Mouse (Mus musculus) megakaryocyte-erythroid progenitor cell, adult 5-6 weeks (primary cell): Measurements from ENCODE around the gene Olfr1009. TPM values are rescaled to one million over a fixed set of nuclear protein-coding genes. Genes with fewer than 3 reads are reported as not detected.
A peak's percentile ranks its signal among the peaks of the same experiment; 100 is the strongest.
"Not testable (repeated sequence)": the region's sequence is repeated elsewhere in the genome, so short reads cannot be mapped to it uniquely, and the experiment has no call there.

Source experiments
- ATAC-seq: replicated peaks from 2 replicates; pipeline ENCODE4 v1.8.0; 2016; ENCODE audit warnings: mild to moderate bottlenecking, inconsistent platforms; ENCODE audit not compliant: severe bottlenecking, poor library complexity, low FRiP score, low TSS enrichment
- total RNA-seq, 2 experiments: library from RNA; stranded (forward) in 1 of 2; stranded (reverse) in 1 of 2; fragments of 200-1000, 215-1000 nt in 1 of 2; fragments of >200 nt in 1 of 2; fragmentation: Nextera tagmentation in 1 of 2; gene quantifications; 2 replicates each; pipeline ENCODE4 v1.2.3; 2014 to 2017

The Olfr1009 gene
- not detected in 2 replicates for total RNA-seq (2014; fragmentation: Nextera tagmentation)
- not detected in 2 replicates for total RNA-seq (2017)

DNA sequence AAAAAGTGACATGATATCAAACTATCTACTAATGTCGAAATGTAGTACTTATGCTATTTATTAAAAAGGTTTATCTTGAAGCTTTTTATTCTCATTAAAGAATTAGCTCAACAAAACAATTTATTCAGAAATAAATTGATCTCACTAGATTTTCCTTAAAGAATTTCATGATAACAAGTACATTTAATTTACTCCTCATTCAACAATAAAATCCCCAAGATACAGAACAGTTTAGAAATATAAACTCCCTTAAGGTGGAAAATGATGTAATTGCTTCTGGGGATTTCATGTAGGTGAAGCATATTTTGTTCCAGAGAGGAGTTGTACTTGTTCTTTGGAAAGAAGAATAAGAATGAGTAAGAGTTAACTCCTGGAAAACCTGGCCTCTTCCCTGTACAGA is at the start of gene Olfr1009:
Olfr1009 (plus strand) TSS at position 301 of the 400 bp plus-strand sequence.
- no peak for ATAC-seq

DNA sequence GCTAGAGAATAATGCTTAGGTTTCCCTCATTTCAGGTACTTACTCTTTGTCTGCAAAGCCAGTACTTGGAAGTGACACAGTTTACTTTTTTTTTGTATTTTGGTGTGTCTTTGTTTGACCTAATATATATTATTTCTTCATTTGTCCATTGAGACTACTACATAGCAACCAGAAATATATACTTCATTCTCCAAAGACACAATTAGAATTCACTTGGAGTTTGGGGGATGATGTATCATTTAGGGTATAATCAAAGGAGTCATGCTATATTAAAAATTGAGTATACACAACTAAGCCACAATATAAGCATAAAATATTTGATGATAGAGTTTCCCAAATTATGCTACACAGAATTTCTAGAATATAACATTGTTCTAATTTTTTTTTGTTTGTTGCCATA is 36.6 kb upstream of the Olfr1009 start, which contains the start of gene Olfr1006:
Olfr1006 (minus strand) TSS at position 101 of the 400 bp plus-strand sequence.
- no peak for ATAC-seq

DNA sequence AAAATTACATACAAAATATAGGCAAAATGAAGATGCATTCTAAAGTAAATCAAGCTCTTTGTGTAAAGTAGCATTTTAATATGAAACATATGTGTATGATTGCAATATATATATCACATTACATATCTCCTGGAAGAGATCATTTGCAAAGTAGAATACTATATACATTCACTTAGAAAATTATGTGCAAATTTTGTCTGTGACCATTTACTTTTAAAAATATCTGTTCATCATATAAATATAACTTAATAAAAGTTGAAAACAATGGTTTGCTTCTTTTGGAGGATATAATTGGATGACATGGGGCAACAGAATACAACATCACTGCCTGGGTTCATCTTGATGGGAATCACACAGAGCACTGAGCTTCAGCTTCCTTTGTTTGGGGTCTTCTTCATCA is 26.1 kb upstream of the Olfr1009 start, which contains the start of gene Olfr1008:
Olfr1008 (plus strand) TSS at position 301 of the 400 bp plus-strand sequence.
- no peak for ATAC-seq

DNA sequence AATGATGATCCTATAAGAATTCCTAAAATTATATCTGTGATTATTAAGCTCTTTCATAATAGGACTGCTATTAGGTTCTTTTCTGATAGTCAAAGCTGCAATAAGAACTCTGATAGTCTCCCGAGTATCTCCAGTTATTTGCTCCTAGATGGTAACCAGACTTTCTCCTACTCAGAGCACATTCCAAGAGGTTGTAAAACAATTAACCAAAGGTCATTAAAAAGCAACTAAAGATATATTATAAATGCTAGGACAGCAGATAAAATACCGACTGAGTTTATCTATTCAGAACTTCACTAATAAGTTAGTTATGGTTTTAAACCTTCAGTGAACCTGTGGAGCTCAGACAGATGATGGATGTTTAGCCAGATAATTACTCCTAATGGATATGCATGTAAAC is 4.5 kb upstream of the Olfr1009 start:
- not testable (repeated sequence) for ATAC-seq

DNA sequence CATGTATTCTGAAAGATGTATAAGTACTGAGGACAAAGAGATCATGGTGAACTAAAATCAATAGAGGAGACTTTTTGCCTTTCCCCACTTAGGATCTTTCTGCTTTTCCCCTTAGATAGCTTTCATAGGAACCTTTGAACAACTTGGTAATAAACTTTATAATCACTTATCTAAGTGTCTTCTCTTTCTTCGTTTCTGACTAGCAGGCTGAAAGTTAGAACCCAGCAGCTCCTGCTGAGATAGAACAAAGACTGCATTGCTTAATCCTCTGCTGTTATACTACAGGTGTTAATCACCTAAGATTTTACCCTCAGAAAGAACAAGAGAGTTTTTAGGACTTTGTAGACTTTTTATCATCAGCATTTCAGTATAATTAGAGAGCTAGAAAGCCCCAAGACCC is 4.1 kb upstream of the Olfr1009 start:
- no peak for ATAC-seq

DNA sequence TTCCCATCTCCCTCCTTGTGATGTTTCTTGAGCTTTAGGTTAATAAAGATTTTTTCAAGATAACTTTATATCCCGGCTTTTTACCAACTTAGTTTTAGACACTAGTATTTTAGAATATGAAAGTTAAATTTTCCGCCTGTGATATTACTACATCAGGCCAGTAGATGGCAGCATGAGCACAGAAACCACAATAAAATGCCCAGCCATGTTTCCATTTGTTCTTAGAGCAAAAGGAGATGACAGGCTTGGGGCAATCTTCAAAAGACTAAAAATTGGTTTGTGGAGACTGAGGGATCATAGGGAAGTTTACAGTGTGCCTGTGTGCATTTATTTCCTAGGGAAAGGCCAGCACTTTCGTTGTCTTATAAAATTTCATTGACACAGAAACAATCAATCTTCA is 10.6 kb downstream of the Olfr1009 start:
- peak; percentile 61; the same call in 1 of the 2 replicates for ATAC-seq

DNA sequence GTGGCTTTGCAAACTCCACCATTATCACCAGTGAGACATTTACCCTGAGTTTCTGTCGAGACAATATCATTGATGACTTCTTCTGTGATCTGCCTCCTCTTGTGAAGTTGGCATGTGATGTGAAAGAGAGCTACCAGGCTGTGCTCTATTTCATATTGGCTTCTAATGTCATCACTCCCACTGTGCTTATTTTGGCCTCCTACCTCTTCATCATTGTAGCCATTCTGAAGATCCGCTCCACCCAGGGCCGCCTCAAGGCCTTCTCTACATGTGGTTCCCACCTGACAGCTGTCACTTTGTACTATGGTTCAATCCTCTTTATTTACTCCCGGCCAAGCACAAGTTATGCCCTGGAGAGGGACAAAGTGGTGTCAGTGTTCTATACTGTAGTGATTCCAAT is 38.6 kb downstream of the Olfr1009 start:
- no peak for ATAC-seq

DNA sequence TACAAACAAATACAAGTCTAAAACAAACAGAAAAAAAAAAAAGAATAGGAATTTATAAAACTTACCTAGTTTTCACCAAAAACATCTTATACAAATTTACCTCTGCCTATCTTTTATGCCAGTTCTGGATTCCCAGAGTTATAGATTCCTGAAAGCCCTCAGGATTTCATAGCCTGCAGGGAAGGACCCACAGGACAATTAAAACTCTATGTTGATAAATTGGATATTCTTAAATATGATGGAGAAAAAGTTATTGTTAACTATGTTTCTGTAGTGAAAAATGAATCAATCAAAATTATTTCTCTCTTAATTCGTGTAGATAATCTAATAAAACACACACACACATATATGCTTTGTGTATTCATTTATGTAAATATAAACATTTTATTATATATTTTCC is 47.4 kb downstream of the Olfr1009 start, which contains the start of gene Olfr1012:
Olfr1012 (minus strand) TSS at position 101 of the 400 bp plus-strand sequence.
- no peak for ATAC-seq

DNA sequence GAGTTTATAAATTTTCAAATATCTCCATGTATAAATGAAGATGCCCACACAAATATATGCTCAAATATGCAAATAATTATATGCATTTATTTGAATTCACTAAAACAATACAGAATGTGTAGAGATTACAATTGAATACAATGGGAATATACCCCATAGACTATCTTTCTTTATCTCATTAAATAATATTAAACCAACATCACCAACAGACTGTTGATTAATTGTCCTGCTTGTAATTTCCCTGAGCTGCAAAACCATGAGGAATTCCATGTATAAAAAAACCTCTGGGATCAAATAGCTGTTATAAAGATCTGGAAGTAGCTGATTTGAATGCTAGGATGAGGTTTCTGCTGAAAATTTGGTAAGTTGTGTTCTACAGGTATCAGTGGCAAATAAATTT is 51.6 kb downstream of the Olfr1009 start, which contains the start of gene Olfr1013:
Olfr1013 (plus strand) TSS at position 301 of the 400 bp plus-strand sequence.
- no peak for ATAC-seq

DNA sequence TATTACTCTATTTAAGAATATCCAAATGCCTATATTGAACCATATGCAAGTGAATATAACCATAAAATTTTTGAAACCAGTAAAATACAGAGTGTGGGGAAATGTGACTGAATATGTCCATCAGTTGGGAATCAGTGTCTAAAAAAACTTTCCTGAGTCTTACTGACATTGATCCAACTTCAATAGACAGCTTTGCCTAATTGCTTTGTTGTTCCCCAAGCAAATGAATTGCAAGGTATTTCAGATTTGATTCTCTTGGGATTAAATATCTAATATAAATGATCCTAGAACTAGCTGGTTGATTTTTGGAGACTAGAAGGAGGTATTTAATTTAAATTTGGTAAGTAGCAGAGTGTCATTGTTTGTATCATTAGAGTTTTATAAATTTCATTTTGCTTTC is 57.2 kb downstream of the Olfr1009 start, which contains the start of gene Olfr1014:
Olfr1014 (plus strand) TSS at position 301 of the 400 bp plus-strand sequence.
- no peak for ATAC-seq

Other genes with a start within 250 kb of the Olfr1009 start
- gene 4833423E24Rik, start 196.4 kb upstream of the Olfr1009 start, total RNA-seq (2014; fragmentation: Nextera tagmentation) = not detected in 2 replicates
- not detected in 2 replicates for gene 4833423E24Rik, start 196.4 kb upstream of the Olfr1009 start, total RNA-seq (2017)
- not detected in 2 replicates for gene Olfr996, start 136.2 kb upstream of the Olfr1009 start, total RNA-seq (2014; fragmentation: Nextera tagmentation)
- not detected in 2 replicates for gene Olfr996, start 136.2 kb upstream of the Olfr1009 start, total RNA-seq (2017)
- not detected in 2 replicates for gene Olfr998, start 126.5 kb upstream of the Olfr1009 start, total RNA-seq (2014; fragmentation: Nextera tagmentation)
- gene Olfr998, start 126.5 kb upstream of the Olfr1009 start, total RNA-seq (2017) = not detected in 2 replicates
- not detected in 2 replicates for gene Olfr1000, start 103.5 kb upstream of the Olfr1009 start, total RNA-seq (2014; fragmentation: Nextera tagmentation)
- gene Olfr1000, start 103.5 kb upstream of the Olfr1009 start, total RNA-seq (2017) = not detected in 2 replicates
- gene Olfr1002, start 64.7 kb upstream of the Olfr1009 start, total RNA-seq (2014; fragmentation: Nextera tagmentation) = not detected in 2 replicates
- gene Olfr1002, start 64.7 kb upstream of the Olfr1009 start, total RNA-seq (2017) = not detected in 2 replicates
- gene Olfr154, start 51.0 kb upstream of the Olfr1009 start, total RNA-seq (2014; fragmentation: Nextera tagmentation) = not detected in 2 replicates
- gene Olfr154, start 51.0 kb upstream of the Olfr1009 start, total RNA-seq (2017) = not detected in 2 replicates
- gene Olfr1006, start 36.7 kb upstream of the Olfr1009 start, total RNA-seq (2014; fragmentation: Nextera tagmentation) = not detected in 2 replicates
- not detected in 2 replicates for gene Olfr1006, start 36.7 kb upstream of the Olfr1009 start, total RNA-seq (2017)
- not detected in 2 replicates for gene Olfr1008, start 26.0 kb upstream of the Olfr1009 start, total RNA-seq (2014; fragmentation: Nextera tagmentation)
- not detected in 2 replicates for gene Olfr1008, start 26.0 kb upstream of the Olfr1009 start, total RNA-seq (2017)
- gene Olfr1012, start 47.3 kb downstream of the Olfr1009 start, total RNA-seq (2014; fragmentation: Nextera tagmentation) = not detected in 2 replicates
- not detected in 2 replicates for gene Olfr1012, start 47.3 kb downstream of the Olfr1009 start, total RNA-seq (2017)
- gene Olfr1013, start 51.7 kb downstream of the Olfr1009 start, total RNA-seq (2014; fragmentation: Nextera tagmentation) = not detected in 2 replicates
- not detected in 2 replicates for gene Olfr1013, start 51.7 kb downstream of the Olfr1009 start, total RNA-seq (2017)
- gene Olfr1014, start 57.3 kb downstream of the Olfr1009 start, total RNA-seq (2014; fragmentation: Nextera tagmentation) = not detected in 2 replicates
- gene Olfr1014, start 57.3 kb downstream of the Olfr1009 start, total RNA-seq (2017) = not detected in 2 replicates
- gene Olfr1015, start 66.6 kb downstream of the Olfr1009 start, total RNA-seq (2014; fragmentation: Nextera tagmentation) = not detected in 2 replicates
- gene Olfr1015, start 66.6 kb downstream of the Olfr1009 start, total RNA-seq (2017) = not detected in 2 replicates
- not detected in 2 replicates for gene Olfr1016, start 87.1 kb downstream of the Olfr1009 start, total RNA-seq (2014; fragmentation: Nextera tagmentation)
- not detected in 2 replicates for gene Olfr1016, start 87.1 kb downstream of the Olfr1009 start, total RNA-seq (2017)
- not detected in 2 replicates for gene Olfr1018, start 103.1 kb downstream of the Olfr1009 start, total RNA-seq (2014; fragmentation: Nextera tagmentation)
- gene Olfr1018, start 103.1 kb downstream of the Olfr1009 start, total RNA-seq (2017) = not detected in 2 replicates
- not detected in 2 replicates for gene Olfr1019, start 130.1 kb downstream of the Olfr1009 start, total RNA-seq (2014; fragmentation: Nextera tagmentation)
- not detected in 2 replicates for gene Olfr1019, start 130.1 kb downstream of the Olfr1009 start, total RNA-seq (2017)
- gene Olfr1020, start 131.6 kb downstream of the Olfr1009 start, total RNA-seq (2014; fragmentation: Nextera tagmentation) = not detected in 2 replicates
- not detected in 2 replicates for gene Olfr1020, start 131.6 kb downstream of the Olfr1009 start, total RNA-seq (2017)
- not detected in 2 replicates for gene Olfr1022, start 153.2 kb downstream of the Olfr1009 start, total RNA-seq (2014; fragmentation: Nextera tagmentation)
- not detected in 2 replicates for gene Olfr1022, start 153.2 kb downstream of the Olfr1009 start, total RNA-seq (2017)
- gene Olfr1023, start 170.2 kb downstream of the Olfr1009 start, total RNA-seq (2014; fragmentation: Nextera tagmentation) = not detected in 2 replicates
- gene Olfr1023, start 170.2 kb downstream of the Olfr1009 start, total RNA-seq (2017) = not detected in 2 replicates
- not detected in 2 replicates for gene Olfr1024, start 189.6 kb downstream of the Olfr1009 start, total RNA-seq (2014; fragmentation: Nextera tagmentation)
- gene Olfr1024, start 189.6 kb downstream of the Olfr1009 start, total RNA-seq (2017) = not detected in 2 replicates
- gene Olfr1025-ps1, start 199.8 kb downstream of the Olfr1009 start, total RNA-seq (2014; fragmentation: Nextera tagmentation) = not detected in 2 replicates
- not detected in 2 replicates for gene Olfr1025-ps1, start 199.8 kb downstream of the Olfr1009 start, total RNA-seq (2017)
- gene Olfr1026, start 206.1 kb downstream of the Olfr1009 start, total RNA-seq (2014; fragmentation: Nextera tagmentation) = not detected in 2 replicates
- gene Olfr1026, start 206.1 kb downstream of the Olfr1009 start, total RNA-seq (2017) = not detected in 2 replicates
- gene Olfr1028, start 235.0 kb downstream of the Olfr1009 start, total RNA-seq (2014; fragmentation: Nextera tagmentation) = not detected in 2 replicates
- gene Olfr1028, start 235.0 kb downstream of the Olfr1009 start, total RNA-seq (2017) = not detected in 2 replicates